Mouse (Mus musculus) liver, embryonic 11.5 days (tissue): ENCODE results near the gene Ppp2r5d. TPM values are rescaled to one million over a fixed set of nuclear protein-coding genes. Genes with fewer than 3 reads are reported as not detected.

Source experiments
- ATAC-seq: fragments of 200-750 bp; cut with Nextera tagmentation; replicated peaks from 2 replicates; pipeline ENCODE4 v1.8.0; 2017; ENCODE audit warnings: moderate number of reproducible peaks, mild to moderate bottlenecking, moderate TSS enrichment, moderate library complexity; ENCODE audit not compliant: low FRiP score
- DNase-seq: peaks from one replicate; pipeline ENCODE4 v3.0.0-alpha.2; 2017; ENCODE audit warnings: low spot score
- H3K27ac ChIP-seq: fragments of 300-500 bp; sonication (generic); 2 replicates; pipeline ENCODE4 v1.5.1; 2014; ENCODE audit warnings: mild to moderate bottlenecking, low read depth, low read length, control low read depth
- H3K27me3 ChIP-seq: fragments of 300-500 bp; sonication (generic); replicated peaks from 2 replicates; pipeline ENCODE4 v1.6.1; 2014; ENCODE audit warnings: low read length, mixed read lengths; ENCODE audit not compliant: control insufficient read depth, insufficient read depth
- H3K36me3 ChIP-seq: fragments of 300-500 bp; sonication (generic); 2 replicates; pipeline ENCODE4 v1.6.1; 2014; ENCODE audit warnings: mild to moderate bottlenecking, low read length, moderate library complexity, mixed read lengths; ENCODE audit not compliant: control insufficient read depth, insufficient read depth
- H3K4me1 ChIP-seq: fragments of 300-500 bp; sonication (generic); replicated peaks from 2 replicates; pipeline ENCODE4 v1.6.1; 2014; ENCODE audit warnings: low read length, mixed read lengths; ENCODE audit not compliant: control insufficient read depth, insufficient read depth
- H3K4me2 ChIP-seq: fragments of 300-500 bp; sonication (generic); 2 replicates; pipeline ENCODE4 v1.6.1; 2014; ENCODE audit warnings: mild to moderate bottlenecking, control low read depth, moderate library complexity
- H3K4me3 ChIP-seq: fragments of 300-500 bp; sonication (generic); 2 replicates; pipeline ENCODE4 v1.5.1; 2014; ENCODE audit warnings: low read depth, low read length, control low read depth
- H3K9ac ChIP-seq: fragments of 300-500 bp; sonication (generic); 2 replicates; pipeline ENCODE4 v1.6.1; 2014; ENCODE audit warnings: low read depth, low read length, control low read depth
- H3K9me3 ChIP-seq: fragments of 300-500 bp; sonication (generic); 2 replicates; pipeline ENCODE4 v1.6.1; 2016; ENCODE audit warnings: low read length, inconsistent platforms, mixed read lengths; ENCODE audit not compliant: control insufficient read depth
- WGBS: fragments of 180-500 bp; shearing (Covaris S2); extraction: QIAGEN DNeasy Blood & Tissue Kit; methylation state at CpG from one replicate; pipeline ENCODE4 v1.1.7; 2014; 5-methylcytosine and 5-hydroxymethylcytosine counted together
- polyA plus RNA-seq: library from polyadenylated mRNA; unstranded; fragments of >200 nt; fragmentation: Nextera tagmentation; extraction: Ambion mirVana; gene quantifications from 2 replicates; pipeline ENCODE4 v1.2.1, GENCODE M21; 2014

The Ppp2r5d gene
- polyA plus RNA-seq, 1 experiment from 2014 or later: 73.9 TPM

DNA sequence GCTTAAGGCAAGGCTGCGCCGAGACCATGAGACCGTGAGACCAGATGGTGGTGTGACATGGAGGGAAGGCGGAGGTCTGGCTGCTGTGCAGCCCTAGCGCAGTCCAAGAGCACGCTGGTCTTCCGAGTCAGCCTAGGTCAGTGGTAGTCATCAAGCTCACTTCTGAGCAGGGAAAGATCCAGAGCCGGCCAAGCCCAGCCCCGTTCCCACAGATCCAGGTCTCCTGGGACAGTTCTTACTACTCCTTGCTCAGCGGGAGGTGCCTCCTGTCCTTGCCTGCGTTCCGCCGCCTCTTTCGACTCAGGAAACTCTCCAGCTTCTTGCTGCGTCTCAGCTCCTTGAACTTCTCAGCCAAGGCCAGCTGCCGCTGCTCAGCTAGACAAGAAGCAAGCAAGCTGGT lies 37.2 kb downstream of the Ppp2r5d start:
- peaks cover 44% of the 10 kb centered on the region for H3K36me3 ChIP-seq
- H3K27me3 ChIP-seq: no peaks in the 10 kb centered on the region
- no peak overlapping the region for H3K9ac ChIP-seq
- H3K4me2 ChIP-seq: no peak overlapping the region
- ATAC-seq (no peak), DNase-seq (no peak)
- 0 out of 2 replicates have a peak, but pooled peaks cover 4% of the 10 kb centered on the region for H3K4me1 ChIP-seq
- 92% methylated on average over 16 of the region's 16 CpGs for WGBS
- H3K4me3 ChIP-seq: no peak overlapping the region
- no peak overlapping the region for H3K27ac ChIP-seq
- no peaks in the 10 kb centered on the region for H3K9me3 ChIP-seq

DNA sequence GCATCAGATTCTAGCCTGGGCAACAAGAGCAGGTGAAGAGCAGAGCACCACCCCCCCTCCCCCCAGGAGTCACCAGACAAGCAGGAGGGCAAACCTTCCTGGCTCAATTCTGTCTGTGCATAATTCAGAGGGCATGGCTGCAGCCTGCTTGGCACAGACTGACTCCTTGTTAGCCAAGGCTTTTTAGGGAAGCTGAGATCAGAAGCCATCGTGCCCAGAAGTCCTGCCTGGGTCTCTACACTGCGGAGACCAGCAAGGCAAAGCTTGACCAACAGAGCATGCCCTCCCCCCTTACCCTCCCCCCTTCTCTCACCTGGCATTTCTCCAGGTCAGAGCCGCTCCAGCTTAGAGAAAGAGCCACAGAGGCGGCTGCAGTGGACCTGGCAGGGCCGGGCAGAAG lies 42.2 kb downstream of the Ppp2r5d start:
- Histone ChIP-seq H3K9me3 (no peaks in the 10 kb centered on the region), H3K9ac (no peak overlapping the region), H3K4me1 (no peaks in the 10 kb centered on the region), H3K27ac (no peak overlapping the region), H3K4me3 (no peak overlapping the region), H3K4me2 (no peak overlapping the region), H3K36me3 (peaks cover 60% of the 10 kb centered on the region), H3K27me3 (no peaks in the 10 kb centered on the region)
- ATAC-seq (no peak), DNase-seq (no peak)
- 91% methylated on average over 5 of the region's 5 CpGs for WGBS

DNA sequence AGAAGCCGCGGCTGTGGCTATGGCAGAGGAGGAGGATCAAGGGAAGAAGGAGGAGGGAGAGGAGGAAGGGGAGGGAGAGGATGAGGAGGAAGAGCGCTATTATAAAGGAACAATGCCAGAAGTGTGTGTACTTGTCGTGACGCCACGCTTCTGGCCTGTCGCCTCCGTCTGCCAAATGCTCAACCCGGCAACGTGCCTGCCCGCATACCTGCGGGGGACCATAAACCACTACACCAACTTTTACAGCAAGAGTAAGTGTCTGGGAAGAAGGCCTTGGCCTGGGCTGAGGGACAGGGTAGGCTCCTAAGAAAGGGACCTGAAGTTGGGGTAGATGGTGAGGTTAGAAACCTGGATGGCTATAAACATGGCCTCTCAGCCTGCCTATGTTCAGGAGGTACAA lies 42.9 kb downstream of the Ppp2r5d start:
- no peaks in the 10 kb centered on the region for H3K9me3 ChIP-seq
- no peak overlapping the region for H3K4me3 ChIP-seq
- 92% methylated on average over 12 of the region's 12 CpGs for WGBS
- H3K4me1 ChIP-seq: no peaks in the 10 kb centered on the region
- H3K27ac ChIP-seq: no peak overlapping the region
- DNase-seq (no peak), ATAC-seq (no peak)
- peaks cover 59% of the 10 kb centered on the region for H3K36me3 ChIP-seq
- H3K4me2 ChIP-seq: no peak overlapping the region
- no peaks in the 10 kb centered on the region for H3K27me3 ChIP-seq
- no peak overlapping the region for H3K9ac ChIP-seq

DNA sequence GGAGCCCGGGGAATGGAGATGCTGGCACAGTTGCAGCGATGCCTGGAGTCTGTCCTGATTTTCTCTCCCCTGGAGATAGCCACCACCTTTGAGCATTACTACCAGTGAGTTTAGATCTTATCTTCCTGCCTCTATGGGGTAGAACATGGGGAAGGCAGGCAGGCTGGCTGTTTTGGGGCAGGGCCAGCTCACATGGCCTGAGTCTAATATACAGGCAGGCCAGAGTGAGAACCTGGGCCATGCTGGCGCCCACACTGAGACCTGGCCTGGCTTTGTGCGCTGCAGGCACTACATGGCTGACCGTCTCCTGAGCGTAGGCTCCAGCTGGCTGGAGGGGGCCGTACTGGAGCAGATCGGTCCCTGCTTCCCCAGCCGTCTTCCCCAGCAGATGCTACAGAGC lies 43.6 kb downstream of the Ppp2r5d start:
- Histone ChIP-seq H3K27me3 (no peaks in the 10 kb centered on the region), H3K36me3 (peaks cover 56% of the 10 kb centered on the region), H3K9me3 (no peaks in the 10 kb centered on the region), H3K4me2 (no peak overlapping the region), H3K9ac (no peak overlapping the region), H3K27ac (no peak overlapping the region), H3K4me1 (no peaks in the 10 kb centered on the region), H3K4me3 (no peak overlapping the region)
- 91% methylated on average over 9 of the region's 9 CpGs for WGBS
- ATAC-seq (no peak), DNase-seq (no peak)

DNA sequence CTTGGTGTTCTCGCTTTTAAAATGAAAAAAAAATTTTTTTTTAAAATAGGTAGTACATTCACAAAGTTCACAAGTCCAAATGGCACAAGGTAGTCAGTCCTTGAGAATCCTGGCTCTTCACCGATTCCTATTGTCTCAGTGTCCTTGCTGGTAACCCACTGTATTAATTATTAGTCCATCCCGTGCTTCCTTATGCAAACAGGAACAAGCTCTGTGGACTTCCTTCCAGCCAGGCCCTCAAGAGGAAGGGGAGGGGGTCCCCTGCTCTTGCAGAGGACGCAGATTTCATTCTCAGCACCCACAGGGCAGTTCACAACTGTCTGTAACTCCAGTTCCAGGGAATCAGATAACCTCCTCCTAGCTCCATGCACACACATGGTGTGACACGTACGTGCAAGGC lies 48.9 kb downstream of the Ppp2r5d start:
- Histone ChIP-seq H3K36me3 (peaks cover 52% of the 10 kb centered on the region), H3K27me3 (no peaks in the 10 kb centered on the region), H3K9me3 (no peaks in the 10 kb centered on the region), H3K9ac (no peak overlapping the region), H3K4me3 (no peak overlapping the region), H3K27ac (no peak overlapping the region), H3K4me1 (peaks cover 12% of the 10 kb centered on the region; the same call in 1 of the 2 replicates), H3K4me2 (no peak overlapping the region)
- ATAC-seq (no peak), DNase-seq (no peak)
- WGBS: 76% methylated on average over 6 of the region's 6 CpGs

DNA sequence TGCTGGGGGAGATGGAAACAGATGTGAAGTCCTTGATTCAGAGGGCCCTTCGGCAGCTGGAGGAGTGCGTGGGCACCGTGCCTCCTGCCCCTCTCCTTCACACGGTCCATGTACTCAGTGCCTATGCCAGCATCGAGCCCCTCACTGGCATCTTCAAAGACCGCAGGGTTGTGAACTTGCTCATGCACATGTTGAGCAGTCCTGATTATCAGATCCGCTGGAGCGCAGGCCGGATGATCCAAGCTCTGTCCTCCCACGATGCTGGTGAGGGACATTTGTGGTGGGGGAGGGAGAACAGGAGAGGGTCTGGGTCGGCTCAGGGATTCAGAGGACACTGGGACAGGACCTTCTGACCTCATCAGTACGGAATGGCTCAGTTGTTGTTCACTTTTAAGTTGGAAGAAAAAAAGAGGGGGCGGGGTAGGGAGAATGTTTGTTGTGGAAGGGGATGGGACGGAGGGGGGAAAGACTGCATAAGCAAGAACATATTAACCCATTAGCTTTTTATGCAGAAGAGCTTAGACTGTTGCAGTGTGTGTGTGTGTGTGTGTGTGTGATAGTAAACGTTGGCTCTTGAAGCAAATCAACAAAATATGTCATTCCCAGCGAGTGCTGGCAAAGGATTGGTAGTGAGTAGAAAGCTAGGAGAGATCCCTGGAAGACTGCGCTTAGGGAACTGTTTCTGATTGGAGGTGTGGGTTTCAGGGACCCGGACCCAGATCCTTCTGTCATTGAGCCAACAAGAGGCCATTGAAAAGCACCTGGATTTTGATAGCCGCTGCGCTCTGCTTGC lies 53.0 kb downstream of the Ppp2r5d start:
- Histone ChIP-seq H3K27ac (no peak overlapping the region), H3K4me1 (peaks cover 26% of the 10 kb centered on the region), H3K9ac (peak overlapping the region; percentile 83), H3K36me3 (peaks cover 24% of the 10 kb centered on the region), H3K4me3 (peak overlapping the region; percentile 73), H3K4me2 (peak overlapping the region; percentile 70), H3K27me3 (no peaks in the 10 kb centered on the region), H3K9me3 (no peaks in the 10 kb centered on the region)
- DNase-seq: no peak
- ATAC-seq: no peak
- 75% methylated on average over 20 of the region's 20 CpGs for WGBS

DNA sequence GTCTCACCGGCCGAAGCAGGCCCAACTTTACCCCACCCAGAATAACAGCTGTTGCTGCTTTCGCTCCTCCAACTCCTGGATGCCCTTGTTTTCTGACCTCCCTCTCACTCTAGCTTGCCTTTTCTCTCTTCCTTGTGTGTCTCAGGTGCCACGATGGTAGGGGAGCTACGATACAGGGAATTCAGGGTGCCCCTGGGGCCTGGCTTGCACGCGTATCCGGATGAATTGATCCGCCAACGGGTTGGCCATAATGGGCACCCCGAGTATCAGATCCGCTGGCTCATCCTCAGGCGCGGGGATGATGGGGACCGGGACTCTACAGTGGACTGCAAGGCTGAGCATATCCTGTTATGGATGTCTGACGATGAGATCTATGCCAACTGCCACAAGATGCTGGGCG lies 53.6 kb downstream of the Ppp2r5d start:
- no peaks in the 10 kb centered on the region for H3K27me3 ChIP-seq
- ATAC-seq: no peak
- H3K4me1 ChIP-seq: peaks cover 28% of the 10 kb centered on the region
- peak overlapping the region; percentile 83 for H3K9ac ChIP-seq
- peaks cover 24% of the 10 kb centered on the region for H3K36me3 ChIP-seq
- no peaks in the 10 kb centered on the region for H3K9me3 ChIP-seq
- peak overlapping the region; percentile 88; the same call in 1 of the 2 replicates for H3K27ac ChIP-seq
- DNase-seq: no peak
- WGBS: 72% methylated on average over 17 of the region's 17 CpGs
- peak overlapping the region; percentile 70 for H3K4me2 ChIP-seq
- H3K4me3 ChIP-seq: peak overlapping the region; percentile 73

DNA sequence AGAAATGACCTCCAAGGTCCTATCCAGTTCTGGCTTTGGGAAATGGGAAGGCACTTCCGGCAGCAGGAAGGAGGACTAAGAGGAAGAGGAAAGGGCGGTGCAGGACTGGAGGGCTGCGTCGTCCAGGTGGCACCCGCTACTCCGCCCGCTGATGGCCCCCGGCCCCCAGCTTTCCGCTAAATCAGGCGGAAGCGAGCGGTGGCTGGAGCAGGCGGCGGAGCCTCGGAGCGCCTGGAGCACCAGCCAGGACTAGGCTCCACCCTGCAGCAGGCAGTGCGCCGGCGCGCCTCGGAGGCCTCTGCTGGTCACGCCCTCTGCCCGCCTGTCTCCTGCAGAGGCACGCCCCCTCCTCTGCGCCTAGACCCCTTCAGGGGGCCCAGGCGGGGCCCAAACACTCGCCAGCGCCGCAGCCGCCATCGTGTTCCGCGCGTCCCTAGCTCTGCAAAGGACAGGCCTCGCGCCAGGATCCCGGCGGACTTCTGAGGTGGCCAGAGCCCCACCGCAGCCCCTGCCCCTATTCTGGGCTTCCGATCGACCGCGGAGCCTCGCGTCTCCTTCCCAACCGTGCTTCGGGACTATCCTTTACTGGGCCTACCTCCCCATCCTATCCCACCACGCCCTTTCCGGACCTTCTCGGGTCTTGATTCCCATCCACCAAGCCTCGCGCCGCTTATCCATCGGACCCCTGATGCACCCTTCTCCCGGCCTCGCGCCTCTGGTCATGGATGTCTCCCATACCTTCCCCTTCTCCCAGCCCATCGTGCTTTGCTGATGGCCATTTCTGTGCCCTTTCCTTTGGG lies 54.5 kb downstream of the Ppp2r5d start, which contains the start of gene Cul7:
Gene Cul7, plus strand, starts transcription at position 106 of the 800 bp plus-strand sequence.
- ATAC-seq: peak; percentile 91
- H3K4me2 ChIP-seq: peak within 1 kb of the TSS; percentile 70
- peaks cover 19% of the 10 kb centered on the region for H3K36me3 ChIP-seq

More for the DNA sequence above, 54.5 kb downstream of the Ppp2r5d start, which contains the start of gene Cul7:
- H3K27me3 ChIP-seq: no peaks in the 10 kb centered on the region
- peak within 1 kb of the TSS; percentile 88 for H3K27ac ChIP-seq
- H3K4me3 ChIP-seq: peak within 1 kb of the TSS; percentile 73
- H3K4me1 ChIP-seq: peaks cover 27% of the 10 kb centered on the region
- DNase-seq: peak; percentile 92
- H3K9me3 ChIP-seq: no peaks in the 10 kb centered on the region
- WGBS: under 1% methylated on average over 58 of the region's 58 CpGs
- H3K9ac ChIP-seq: peak within 1 kb of the TSS; percentile 83
